Mouse (Mus musculus) liver, embryonic 14.5 days (tissue): Measurements from ENCODE around the gene C6.

ENCODE experiments used
- CTCF ChIP-seq: IDR thresholded peaks from 2 replicates; pipeline ENCODE4 v1.5.1; 2016; ENCODE audit warnings: antibody characterized with exemption, low read depth, control low read depth
- EP300 ChIP-seq: IDR thresholded peaks from 2 replicates; pipeline ENCODE4 v1.6.1; 2016; ENCODE audit warnings: antibody characterized with exemption, low read depth

- TF ChIP-seq CTCF (no peak), EP300 (no peak)
Observed at GRCm38 (mm10) chr15:4747656-4748055, 20.7 kb downstream of the C6 start.
